Mouse (Mus musculus): ENCODE results near the gene Ap3m1. TPM values are rescaled to one million over a fixed set of nuclear protein-coding genes. Genes with fewer than 3 reads are reported as not detected.

The Ap3m1 gene
- total and polyA plus RNA-seq, 3 experiments, result 32.6 to 73.4 (median 61.7) TPM

DNA sequence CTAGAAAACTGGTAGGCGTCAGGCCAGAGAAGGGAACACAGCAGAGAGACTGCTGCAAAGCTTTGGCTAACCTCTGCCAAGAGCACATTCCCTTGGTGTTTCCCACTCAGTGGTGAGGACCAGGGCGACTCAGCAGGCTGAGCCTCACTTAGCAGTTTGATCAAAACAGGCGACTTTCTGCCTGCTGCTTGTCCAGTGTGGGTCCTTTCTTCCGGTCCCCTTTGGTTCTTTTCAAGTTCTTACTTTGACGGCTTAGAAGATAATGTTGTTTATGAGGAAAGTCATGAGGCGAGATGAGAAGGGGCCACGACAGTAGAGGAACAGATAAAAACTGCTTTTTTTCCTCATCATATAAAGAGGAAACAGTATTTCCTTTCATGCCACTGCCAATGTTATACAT is 49.3 kb upstream of the Ap3m1 start:
- H3K4me3 ChIP-seq (replicated peaks in 1 of 3; ENCODE audit: low read depth in 2 of 3, low read length in 2 of 3, poor library complexity in 1 of 3), result no peak overlapping the region
- no peak for TF ChIP-seq JUND (conservative IDR thresholded peaks at IDR 0.05; ENCODE audit: low read depth, low read length)
- TF ChIP-seq JUN (IDR thresholded peaks at IDR 0.05; ENCODE audit: insufficient read depth, low read depth, low read length), result no peak
- no peak for TF ChIP-seq MEF2A (IDR thresholded peaks at IDR 0.05; ENCODE audit: borderline replicate concordance, low read depth, low read length)
- no peak for TF ChIP-seq TBP (conservative IDR thresholded peaks at IDR 0.05; ENCODE audit: low read depth, low read length)
- no peak for TF ChIP-seq ETS1 (conservative IDR thresholded peaks at IDR 0.05; ENCODE audit: low read depth, low read length)
- no peak for TF ChIP-seq SIN3A (IDR thresholded peaks at IDR 0.05; ENCODE audit: low read length)
- no peak for TF ChIP-seq E2F4 (IDR thresholded peaks at IDR 0.05; ENCODE audit: insufficient replicate concordance, low read depth, low read length)
- no peaks in the 10 kb centered on the region for H3K27me3 ChIP-seq (replicated peaks)
- in situ Hi-C loops (cut with MboI; ENCODE audit: low pct_ligation_motif_present, low pct_unique_long_range_greater_than_20kb, low sequenced_read_pairs) (no loop called here), dilution Hi-C loops (cut with MboI; ENCODE audit: extremely low pct_ligation_motif_present, extremely low pct_unique_long_range_greater_than_20kb, low sequenced_read_pairs) (no loop called here)
- no peak overlapping the region for H3K9ac ChIP-seq (ENCODE audit: insufficient read depth, low read depth)
- no peaks in the 10 kb centered on the region for H3K9me3 ChIP-seq (replicated peaks; ENCODE audit: low read length)
- H3K4me2 ChIP-seq (ENCODE audit: insufficient read depth, low read depth, poor library complexity, severe bottlenecking), result no peak overlapping the region
- H3K79me2 ChIP-seq (replicated peaks; ENCODE audit: control insufficient read depth, extremely low read depth, insufficient read depth, poor library complexity, severe bottlenecking), result no peaks in the 10 kb centered on the region
- H3K4me1 ChIP-seq (ENCODE audit: control insufficient read depth in 1 of 2, insufficient read depth in 2 of 2), result no peaks in the 10 kb centered on the region
- peaks cover under 1 to 11% of the 10 kb centered on the region in 2 experiments for H3K36me3 ChIP-seq (replicated peaks in 1 of 2; ENCODE audit: control insufficient read depth in 1 of 2, insufficient read depth in 1 of 2, low read length in 1 of 2)
- H3K27ac ChIP-seq (ENCODE audit: insufficient read depth, low read depth), result no peak overlapping the region
- DNase-seq (ENCODE audit: extremely low read depth), result no peak

DNA sequence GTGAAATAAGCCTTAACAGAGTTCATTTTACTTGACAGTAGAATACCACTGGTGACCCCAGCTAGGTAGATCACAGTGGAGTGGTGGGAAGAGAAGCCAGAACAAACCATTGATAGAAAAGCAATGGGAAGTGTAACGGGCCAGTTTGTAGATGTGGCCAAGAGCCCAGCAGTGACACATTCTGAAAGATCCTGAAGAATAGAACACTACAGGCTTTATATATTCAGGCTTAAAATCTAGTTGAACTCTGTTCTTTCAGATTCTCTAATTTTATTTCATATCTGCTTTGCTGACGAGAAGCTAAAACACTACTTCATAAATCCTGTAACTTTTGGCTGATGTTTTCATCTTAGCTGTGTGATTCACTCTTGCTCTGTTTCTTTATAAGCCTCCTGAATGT is 48.6 kb upstream of the Ap3m1 start:
- Histone ChIP-seq H3K27ac (ENCODE audit: insufficient read depth, low read depth) (no peak overlapping the region), H3K27me3 (replicated peaks) (no peaks in the 10 kb centered on the region), H3K4me1 (ENCODE audit: control insufficient read depth in 1 of 2, insufficient read depth in 2 of 2) (no peaks in the 10 kb centered on the region), H3K4me2 (ENCODE audit: insufficient read depth, low read depth, poor library complexity, severe bottlenecking) (no peak overlapping the region), H3K36me3 (replicated peaks in 1 of 2; ENCODE audit: control insufficient read depth in 1 of 2, insufficient read depth in 1 of 2, low read length in 1 of 2) (peaks cover 0 to 8% of the 10 kb centered on the region in 2 experiments), H3K9me3 (replicated peaks; ENCODE audit: low read length) (no peaks in the 10 kb centered on the region), H3K9ac (ENCODE audit: insufficient read depth, low read depth) (no peak overlapping the region), H3K79me2 (replicated peaks; ENCODE audit: control insufficient read depth, extremely low read depth, insufficient read depth, poor library complexity, severe bottlenecking) (no peaks in the 10 kb centered on the region), H3K4me3 (replicated peaks in 1 of 3; ENCODE audit: low read depth in 2 of 3, low read length in 2 of 3, poor library complexity in 1 of 3) (no peak overlapping the region)
- no peak for DNase-seq (ENCODE audit: extremely low read depth)
- no peak for TF ChIP-seq BHLHE40 (IDR thresholded peaks at IDR 0.05; ENCODE audit: low read depth, low read length)
- no peak for TF ChIP-seq E2F4 (IDR thresholded peaks at IDR 0.05; ENCODE audit: insufficient replicate concordance, low read depth, low read length)
- no peak for TF ChIP-seq MEF2A (IDR thresholded peaks at IDR 0.05; ENCODE audit: borderline replicate concordance, low read depth, low read length)
- no peak for TF ChIP-seq USF2 (conservative IDR thresholded peaks at IDR 0.05; ENCODE audit: low read depth, low read length)
- TF ChIP-seq MAFK (IDR thresholded peaks at IDR 0.05; ENCODE audit: insufficient replicate concordance, low read length), result no peak
- TF ChIP-seq EP300 (IDR thresholded peaks at IDR 0.05; ENCODE audit: low read length), result no peak
- no peak for TF ChIP-seq PAX5 (IDR thresholded peaks at IDR 0.05; ENCODE audit: low read length)
- TF ChIP-seq MAX (IDR thresholded peaks at IDR 0.05; ENCODE audit: low read length), result no peak
- no peak for TF ChIP-seq IRF4 (IDR thresholded peaks at IDR 0.05; ENCODE audit: low read depth, low read length)
- no peak for TF ChIP-seq TBP (conservative IDR thresholded peaks at IDR 0.05; ENCODE audit: low read depth, low read length)
- no peak for TF ChIP-seq MAZ (IDR thresholded peaks at IDR 0.05; ENCODE audit: low read depth, low read length)
- in situ Hi-C loops (cut with MboI; ENCODE audit: low pct_ligation_motif_present, low pct_unique_long_range_greater_than_20kb, low sequenced_read_pairs), result no loop called here
- dilution Hi-C loops (cut with MboI; ENCODE audit: extremely low pct_ligation_motif_present, extremely low pct_unique_long_range_greater_than_20kb, low sequenced_read_pairs), result no loop called here
